In the genomic region with DNA sequence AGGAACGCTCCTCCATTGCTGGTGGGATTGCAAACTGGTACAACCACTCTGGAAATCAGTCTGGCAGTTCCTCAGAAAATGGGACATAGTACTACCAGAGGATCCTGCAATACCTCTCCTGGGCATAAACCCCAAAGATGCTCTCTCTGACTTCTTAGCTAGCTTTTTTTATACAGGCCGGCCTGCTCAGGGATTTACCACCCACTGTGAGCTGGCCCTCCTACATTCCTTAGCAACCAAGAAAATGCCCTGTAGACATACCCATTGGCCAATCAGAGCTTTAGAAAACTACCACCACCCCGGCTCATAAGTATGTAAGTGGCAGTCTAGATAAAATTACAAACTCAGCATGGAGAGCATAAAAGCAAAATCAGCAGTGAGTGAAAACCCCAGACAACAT, we compare ENCODE assay signal across 27 mouse cellular contexts. TPM values are rescaled to one million over a fixed set of nuclear protein-coding genes. Genes with fewer than 3 reads are reported as not detected.
DNase-seq lines count a peak whose midpoint lies in the region; ATAC-seq lines count a peak whose summit lies in the region.
"Had no signal": no experiment of that assay in that cellular context is flagged by ENCODE, and none has a peak within 500 bp of the region (broad histone marks: within the 10 kb centered on the region; RNA-seq: fewer than 3 reads in every experiment).

No protein-coding gene starts in this region.

- H3K27me3 ChIP-seq in embryonic facial prominence, embryonic 15.5 days: 0 out of 2 replicates have a peak, but pooled peaks cover 6% of the 10 kb centered on the region
- H3K27me3 ChIP-seq: CH12.LX had no signal

- H3K9me3 ChIP-seq in embryonic facial prominence, embryonic 15.5 days (replicated peaks): no peaks in the 10 kb centered on the region
- H3K9me3 ChIP-seq: forebrain, embryonic 10.5 days; forebrain, embryonic 15.5 days; hindbrain, embryonic 10.5 days; hindbrain, embryonic 13.5 days had no signal

- H3K9ac ChIP-seq in embryonic facial prominence, embryonic 15.5 days: no peak overlapping the region
- H3K9ac ChIP-seq: forebrain, embryonic 15.5 days; hindbrain, embryonic 13.5 days had no signal

- no peak overlapping the region for H3K4me3 ChIP-seq in embryonic facial prominence, embryonic 15.5 days (replicated peaks)
- H3K4me3 ChIP-seq: forebrain, embryonic 10.5 days; forebrain, embryonic 15.5 days; hindbrain, embryonic 10.5 days; hindbrain, embryonic 13.5 days had no signal

- no peaks in the 10 kb centered on the region for H3K4me1 ChIP-seq in embryonic facial prominence, embryonic 15.5 days
- H3K4me1 ChIP-seq: forebrain, embryonic 15.5 days; hindbrain, embryonic 10.5 days had no signal

- no peaks in the 10 kb centered on the region for H3K36me3 ChIP-seq in embryonic facial prominence, embryonic 15.5 days
- H3K36me3 ChIP-seq: forebrain, embryonic 10.5 days; forebrain, embryonic 15.5 days; hindbrain, embryonic 10.5 days; hindbrain, embryonic 13.5 days had no signal

- intact Hi-C loops in heart, postnatal 14 days (cut with DNase I): no loop called here

- peak; percentile 3 for DNase-seq in embryo, embryonic 10 days (ENCODE audit: low spot score)
- no peak for DNase-seq in embryo, embryonic 11 days
- peak; percentile 60 for DNase-seq in heart, adult 11 months
- DNase-seq in heart, postnatal 14 days: no peak
- DNase-seq: adrenal gland, adult 8-10 months; adrenal gland, postnatal 25 days; B cell, adult 2 months; cerebellum, adult 11-12 months; cerebellum, adult 8-10 months; cerebellum, postnatal 10 days; cerebellum, postnatal 36 days; gastrocnemius, postnatal 10 days; gastrocnemius, postnatal 36 days; heart, postnatal 36 days; kidney, adult 18-20 months; kidney, adult 9 months had no signal

- peak; percentile 47; the same call in 1 of the 2 replicates for ATAC-seq in embryonic facial prominence, embryonic 15.5 days (ENCODE audit: insufficient number of reproducible peaks, low FRiP score, low TSS enrichment, low read depth)
- no peak for ATAC-seq in inflammation-experienced regulatory T-cells, adult 6 months
- ATAC-seq: activated CD4-positive, CD25-positive, alpha-beta regulatory T cell, adult 4 months; forebrain, embryonic 15.5 days; hindbrain, embryonic 16.5 days; intestine, embryonic 16.5 days had no signal

- WGBS in embryonic facial prominence, embryonic 15.5 days: 25% methylated on average over 3 of the region's 3 CpGs

- no peak overlapping the region for H3K4me2 ChIP-seq in embryonic facial prominence, embryonic 15.5 days (replicated peaks)
- H3K4me2 ChIP-seq: forebrain, embryonic 15.5 days; heart, embryonic 11.5 days; hindbrain, embryonic 13.5 days had no signal

- no peak overlapping the region for H3K27ac ChIP-seq in embryonic facial prominence, embryonic 15.5 days (replicated peaks)
- H3K27ac ChIP-seq: forebrain, embryonic 10.5 days; forebrain, embryonic 15.5 days; hindbrain, embryonic 10.5 days; hindbrain, embryonic 13.5 days had no signal

RNA-seq across cellular contexts. Expression of gene Hlx, which starts 27.5 kb away (rescaled TPM):
- 10 to 100 TPM; 17.7 to 23.1 TPM for total RNA-seq in heart, postnatal 14 days (2021)
- polyA plus RNA-seq in embryonic facial prominence, embryonic 15.5 days (2015; fragmentation: Nextera tagmentation; extraction: Ambion mirVana): 18.6 and 21.0 TPM in 2 replicates
- polyA plus RNA-seq in inflammation-experienced regulatory T-cells, adult 6 months (2017; shearing (Covaris generic)): not detected
- polyA plus RNA-seq: activated CD4-positive, CD25-positive, alpha-beta regulatory T cell, adult 4 months had no signal

Comparison
In these comparisons a context has a peak if more than half of its experiments do, and no peak if none do; other contexts are left out.
1. DNase-seq: peak in embryo, embryonic 10 days (single experiment) and heart, adult 11 months (single experiment); none in embryo, embryonic 11 days (single experiment) and heart, postnatal 14 days (0 of 2).
2. RNA of gene Hlx, which starts 27.5 kb away (polyA plus RNA-seq): 18.6 to 21.0 TPM in embryonic facial prominence, embryonic 15.5 days; not detected in inflammation-experienced regulatory T-cells, adult 6 months; every median in the first group is over 10 times any median in the second.